Mouse (Mus musculus) Patski (cell line): ENCODE measurements around the gene Apol7c. TPM values are rescaled to one million over a fixed set of nuclear protein-coding genes. Genes with fewer than 3 reads are reported as not detected.
"Not testable (repeated sequence)": the region's sequence is repeated elsewhere in the genome, so short reads cannot be mapped to it uniquely, and the experiment has no call there.

Experiments
- ATAC-seq: fragments of 100-300 bp; one replicate; pipeline ENCODE4 v1.8.0; 2021
- CTCF ChIA-PET: fragments of 350-600 bp; sonication (Branson Sonifier 250); formaldehyde crosslinking; loops from one replicate; lab custom pipeline; 2022; ENCODE audit warnings: inconsistent platforms; lab: Charles Lee
- POLR2A ChIA-PET: fragments of 350-600 bp; sonication (Branson Sonifier 250); formaldehyde crosslinking; loops from one replicate; lab custom pipeline; 2022; ENCODE audit warnings: antibody characterized with exemption, inconsistent platforms; lab: Charles Lee
- DNase-seq: peaks from one replicate; pipeline ENCODE4 v3.0.0-alpha.2; 2011; ENCODE audit warnings: low read depth, low spot score
- H3K27me3 ChIP-seq: fragments of 371-371 bp; one replicate; pipeline ENCODE4 v1.5.1; 2021
- CTCF ChIP-seq: fragments of 100-300 bp; IDR thresholded peaks from one replicate; pipeline ENCODE4 v1.5.1; 2021
- in situ Hi-C: fragments of 300-500 bp; cut with MboI; formaldehyde crosslinking; loops from 3 replicates; pipeline ENCODE4 v1.11.1; 2018; ENCODE audit warnings: low pct_unique_long_range_greater_than_20kb, mixed read lengths
- polyA plus RNA-seq: library from polyadenylated mRNA; unstranded; gene quantifications from one replicate; pipeline ENCODE4 v1.2.3, GENCODE M21; 2021

The Apol7c gene
- polyA plus RNA-seq = not detected

DNA sequence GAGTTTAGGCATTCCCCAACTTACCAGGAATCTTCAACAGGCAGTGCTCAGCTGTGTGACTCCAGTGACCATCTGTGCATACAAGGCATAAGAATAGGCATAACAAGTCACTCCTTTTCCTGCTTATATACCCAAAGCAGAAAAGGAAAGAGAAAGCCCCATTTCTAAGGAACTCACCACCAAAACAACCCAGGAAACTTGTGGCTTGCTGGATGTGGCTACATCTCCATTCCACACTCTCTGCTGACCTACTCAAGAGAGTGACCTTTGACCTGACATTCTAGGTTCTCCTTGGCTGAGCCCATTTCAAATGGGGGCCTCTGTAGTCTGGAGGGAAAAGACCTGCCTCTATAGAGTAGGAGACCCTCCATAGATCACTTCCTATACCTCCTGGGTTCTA, at the start of gene Apol7c:
Gene Apol7c (minus strand): TSS at position 101 of the 400 bp plus-strand sequence.
- no peak for ATAC-seq
- H3K27me3 ChIP-seq = no peaks in the 10 kb centered on the region
- no peak for TF ChIP-seq CTCF
- DNase-seq = no peak
- POLR2A ChIA-PET = no interaction called here
- in situ Hi-C loops = no loop called here
- CTCF ChIA-PET = no interaction called here

DNA sequence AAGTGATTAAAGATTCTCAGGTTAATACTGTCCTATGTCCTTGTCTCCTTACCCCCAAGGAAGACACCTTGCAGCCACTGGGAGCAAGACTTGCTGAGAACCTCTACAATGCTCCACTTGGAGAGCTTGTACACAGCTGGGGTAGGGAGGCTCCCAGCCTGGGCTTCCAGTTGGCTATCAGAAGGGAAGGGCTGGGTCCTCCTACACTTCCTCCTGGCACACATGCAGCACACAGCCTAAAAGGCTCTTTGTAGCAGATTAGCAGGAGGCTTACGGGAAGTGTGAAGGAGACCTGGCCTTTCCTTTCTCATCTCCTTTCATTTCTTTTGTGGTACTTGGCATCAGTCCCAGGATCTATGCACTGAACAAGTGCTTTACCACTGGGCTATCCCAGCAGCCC, 48.6 kb upstream of the Apol7c start:
- no peak for DNase-seq
- CTCF ChIA-PET = no interaction called here
- TF ChIP-seq CTCF = no peak
- POLR2A ChIA-PET = no interaction called here
- in situ Hi-C loops = loop anchor here (25.0 kb wide), 1 partner anchor 431 kb away; no protein-coding TSS in a partner anchor
- no peak for ATAC-seq
- peaks cover 5% of the 10 kb centered on the region for H3K27me3 ChIP-seq

- ChIA-PET POLR2A (no interaction called here), CTCF (no interaction called here)
- in situ Hi-C loops = loop anchor here (25.0 kb wide), 1 partner anchor 433 kb away; no protein-coding TSS in a partner anchor
- no peak for TF ChIP-seq CTCF
- H3K27me3 ChIP-seq = peaks cover 5% of the 10 kb centered on the region
- ATAC-seq = no peak
- DNase-seq = no peak
Measured at GRCm38 (mm10) chr15:77579311-77579710, 46.2 kb upstream of the Apol7c start.

- peaks cover 5% of the 10 kb centered on the region for H3K27me3 ChIP-seq
- TF ChIP-seq CTCF = no peak
- CTCF ChIA-PET = no interaction called here
- POLR2A ChIA-PET = no interaction called here
- no peak for ATAC-seq
- no peak for DNase-seq
- in situ Hi-C loops = loop anchor here (25.0 kb wide), 1 partner anchor 434 kb away; no protein-coding TSS in a partner anchor
Measured at GRCm38 (mm10) chr15:77578801-77579200, 45.7 kb upstream of the Apol7c start.

DNA sequence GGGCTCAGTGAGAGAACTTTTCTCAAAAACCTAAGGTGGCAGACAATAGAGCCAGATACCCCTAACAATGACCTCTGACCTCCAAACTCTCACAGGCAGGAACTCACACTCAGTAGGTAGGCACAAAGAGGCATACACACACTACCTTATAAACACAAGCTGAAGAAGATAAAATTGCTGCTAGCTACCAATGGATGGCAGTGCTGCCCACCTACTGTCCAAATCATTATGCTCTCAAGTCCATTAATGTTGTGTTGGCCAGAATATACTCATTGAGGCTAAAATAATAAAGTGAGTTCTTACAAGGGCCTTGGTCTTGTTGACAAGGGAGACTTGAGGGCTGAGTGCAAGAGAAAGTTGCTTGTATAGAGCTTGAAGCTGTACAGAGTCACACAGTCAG, 30.1 kb upstream of the Apol7c start:
- in situ Hi-C loops = no loop called here
- no peak for TF ChIP-seq CTCF
- ChIA-PET POLR2A (no interaction called here), CTCF (no interaction called here)
- ATAC-seq (no peak), DNase-seq (no peak)
- peaks cover 32% of the 10 kb centered on the region for H3K27me3 ChIP-seq

DNA sequence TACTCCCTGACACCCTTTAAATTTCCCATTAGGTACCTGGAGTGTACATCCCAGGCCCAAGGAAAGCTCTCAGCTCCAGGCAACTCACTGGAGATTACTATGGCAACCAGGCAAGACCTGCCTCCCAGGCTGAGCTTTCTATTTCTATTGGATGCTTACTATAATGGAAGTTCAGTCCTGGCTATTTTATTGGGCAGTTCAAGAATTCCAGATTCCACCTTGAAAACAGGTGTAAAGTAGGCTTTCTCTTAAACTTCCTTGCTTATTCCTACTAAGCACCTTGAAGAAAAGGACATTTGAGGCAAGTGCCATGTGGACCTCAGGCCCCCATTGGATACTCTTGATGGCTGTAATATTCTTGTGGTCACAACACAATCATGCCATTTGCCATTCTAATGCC, 28.7 kb upstream of the Apol7c start, which contains the start of gene 1700025B11Rik:
Gene 1700025B11Rik (minus strand): TSS at position 101 of the 400 bp plus-strand sequence.
- DNase-seq = no peak
- peaks cover 25% of the 10 kb centered on the region for H3K27me3 ChIP-seq
- no peak for ATAC-seq
- ChIA-PET POLR2A (no interaction called here), CTCF (no interaction called here)
- no peak for TF ChIP-seq CTCF
- in situ Hi-C loops = no loop called here

DNA sequence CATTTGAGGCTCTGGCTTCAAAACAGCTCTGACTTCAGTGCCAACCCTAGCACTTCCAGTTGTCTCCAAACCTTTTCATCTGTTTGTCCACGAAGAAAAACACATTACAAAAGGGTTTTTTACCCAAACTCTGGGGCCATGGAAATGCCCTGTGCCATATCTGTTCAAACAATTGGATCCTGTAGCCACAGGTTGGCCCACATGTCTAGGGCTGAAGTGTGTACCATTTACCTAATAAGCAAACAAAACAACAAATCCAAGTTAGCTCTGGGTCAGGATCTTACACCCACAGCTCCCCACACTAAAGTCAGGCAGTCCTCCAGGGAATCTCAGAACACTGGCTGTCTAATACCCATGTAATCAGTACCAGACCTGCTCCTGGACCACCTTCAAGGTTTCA, 6.1 kb upstream of the Apol7c start:
- POLR2A ChIA-PET, H3K27me3 ChIP-seq, CTCF ChIA-PET, DNase-seq, ATAC-seq, in situ Hi-C loops: not testable (repeated sequence)

DNA sequence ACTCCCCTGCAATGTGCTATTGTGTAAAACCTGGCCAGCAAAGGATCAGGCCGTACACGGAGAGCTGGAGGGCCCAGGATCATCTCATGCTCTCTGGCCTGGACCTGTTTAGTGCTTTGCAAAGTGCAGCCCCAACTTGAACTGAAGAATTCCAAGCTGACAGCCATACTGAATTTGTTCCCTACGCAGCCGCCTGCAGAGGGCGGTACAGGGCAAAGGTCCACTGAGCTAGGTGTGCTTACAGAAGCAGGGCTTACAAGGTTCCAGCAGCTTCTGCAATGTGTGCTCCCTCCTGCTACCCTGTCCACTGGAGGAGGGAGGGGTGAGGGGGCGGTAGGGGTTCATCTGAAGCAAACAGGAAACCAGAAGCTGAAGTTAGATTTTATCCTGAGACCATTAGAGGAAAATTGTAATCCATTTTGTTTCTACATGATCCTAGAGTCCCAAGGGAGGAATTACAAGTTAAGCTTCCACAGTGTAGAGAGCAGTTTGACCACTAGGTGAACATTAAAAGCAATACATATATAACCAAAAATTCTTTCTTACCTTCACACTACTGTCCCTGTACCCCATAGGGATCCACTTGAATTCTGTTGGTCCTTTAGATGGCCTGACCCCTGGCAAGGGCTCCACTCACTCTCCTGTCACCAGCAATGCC, 9.8 kb downstream of the Apol7c start:
- ATAC-seq, CTCF ChIA-PET, in situ Hi-C loops, DNase-seq, POLR2A ChIA-PET, H3K27me3 ChIP-seq: not testable (repeated sequence)

DNA sequence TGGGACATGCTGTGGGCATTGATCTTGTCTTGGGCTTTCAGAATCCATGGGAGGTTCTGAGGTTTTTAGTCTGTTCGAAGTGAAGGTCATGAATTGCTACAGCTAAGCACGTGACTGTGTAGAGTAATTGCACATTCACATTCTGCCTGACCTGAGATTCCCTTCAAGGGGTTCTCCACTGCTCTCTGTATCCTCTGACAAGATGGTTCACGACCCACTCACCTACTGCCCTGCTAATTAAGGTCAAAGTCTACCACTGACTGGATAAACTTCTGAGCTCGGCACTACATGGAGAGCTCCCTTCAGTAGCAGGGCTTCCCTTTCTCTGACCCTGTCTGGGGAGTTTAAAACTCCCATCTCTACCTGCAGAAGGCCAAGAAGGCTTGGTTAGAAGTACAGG, 12.5 kb downstream of the Apol7c start:
- DNase-seq, ATAC-seq, in situ Hi-C loops, POLR2A ChIA-PET, H3K27me3 ChIP-seq, CTCF ChIA-PET: not testable (repeated sequence)

- DNase-seq, H3K27me3 ChIP-seq, ATAC-seq, in situ Hi-C loops, CTCF ChIA-PET, POLR2A ChIA-PET: not testable (repeated sequence)
Measured at GRCm38 (mm10) chr15:77507966-77508365, 25.1 kb downstream of the Apol7c start, which contains the start of gene Apol11a. Gene Apol11a, plus strand, starts transcription at chr15:77508271.

DNA sequence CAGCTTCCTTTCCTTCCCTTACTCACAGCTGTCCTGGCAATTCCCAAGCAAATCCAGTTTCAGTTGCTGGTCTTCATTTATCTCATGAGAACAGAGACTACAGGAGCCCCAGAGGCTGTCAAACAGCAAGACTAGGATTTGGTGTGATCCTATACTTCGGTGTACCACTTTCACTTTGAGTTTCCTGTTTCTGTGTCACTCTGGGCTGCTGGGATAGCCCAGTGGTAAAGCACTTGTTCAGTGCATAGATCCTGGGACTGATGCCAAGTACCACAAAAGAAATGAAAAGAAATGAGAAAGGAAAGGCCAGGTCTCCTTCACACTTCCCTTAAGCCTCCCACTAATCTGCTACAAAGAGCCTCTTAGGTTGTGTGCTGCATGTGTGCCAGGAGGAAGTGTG, 38.4 kb downstream of the Apol7c start:
- ATAC-seq, DNase-seq, POLR2A ChIA-PET: not testable (repeated sequence)

GRCm38 (mm10) chr15:77493181-77493580, 39.9 kb downstream of the Apol7c start:
- POLR2A ChIA-PET, H3K27me3 ChIP-seq, DNase-seq, CTCF ChIA-PET, in situ Hi-C loops, ATAC-seq: not testable (repeated sequence)

More for the DNA sequence above, 38.4 kb downstream of the Apol7c start:
- H3K27me3 ChIP-seq, CTCF ChIA-PET, in situ Hi-C loops: not testable (repeated sequence)
